Mouse (Mus musculus): ENCODE data around the gene Hunk.

Hunk gene

DNA sequence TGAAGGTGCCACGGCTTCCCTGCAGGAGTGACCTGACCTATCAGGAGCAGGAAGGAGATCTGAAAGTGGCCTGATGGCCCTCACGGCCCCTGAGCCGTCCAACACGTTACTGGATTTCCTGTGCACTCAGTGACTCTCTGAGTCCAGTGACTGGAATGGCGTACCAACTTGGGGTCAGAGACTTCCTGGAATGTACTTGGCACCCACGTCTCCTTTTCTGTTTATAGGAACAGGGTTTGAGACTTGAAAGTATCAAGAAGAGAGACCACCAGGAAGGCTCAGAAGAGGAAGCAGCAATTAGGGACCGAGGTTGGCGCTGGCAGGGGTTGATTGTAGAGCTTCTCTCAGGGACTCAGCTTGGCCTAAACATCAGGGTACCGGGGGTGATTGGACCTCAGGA lies 131.2 kb downstream of the Hunk start:
- DNase-seq = no peak

- no peak for DNase-seq
These were observed 132.4 kb downstream of the Hunk start for GRCm38 (mm10) chr16:90518232-90518631.

- no peak for DNase-seq
These were observed 133.0 kb downstream of the Hunk start for GRCm38 (mm10) chr16:90518732-90519295.

DNA sequence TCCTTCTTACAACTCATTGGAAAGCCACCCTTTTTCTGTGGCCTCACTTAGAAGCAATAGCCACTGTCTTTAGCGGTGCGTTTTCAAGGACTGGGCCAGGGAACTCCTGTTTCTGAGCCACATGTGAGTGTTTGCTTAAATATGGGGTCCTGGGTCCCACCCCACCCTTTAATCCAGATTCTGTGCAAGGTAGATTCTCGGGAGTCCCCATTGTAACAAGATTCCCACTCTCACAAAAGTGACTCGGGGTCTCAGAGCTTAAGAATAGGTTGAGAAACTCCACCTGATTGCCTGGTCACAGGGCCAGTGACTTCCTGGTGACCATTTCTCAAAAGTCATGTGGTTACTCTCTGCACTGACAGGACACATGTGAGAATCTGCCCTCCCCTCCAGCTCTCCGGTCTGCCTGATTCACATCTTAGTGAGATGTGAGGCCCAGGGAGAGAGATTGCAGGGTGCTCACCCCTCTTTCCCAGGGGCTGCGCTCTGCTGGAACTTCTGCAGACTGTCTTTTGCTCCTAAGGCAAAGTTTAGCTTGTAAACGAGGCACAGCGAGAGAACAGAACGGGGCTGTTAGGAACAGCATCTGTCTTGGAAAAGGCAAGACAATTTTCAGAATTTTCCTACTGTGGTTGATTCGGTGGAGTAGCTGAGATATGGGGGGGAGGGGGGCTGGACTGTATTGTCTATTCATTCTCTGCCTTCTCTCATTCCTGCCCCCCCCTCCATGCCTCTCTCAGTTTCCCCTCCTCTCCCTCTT lies 135.6 kb downstream of the Hunk start:
- no peak for DNase-seq

GRCm38 (mm10) chr16:90521951-90522255 lies 136.1 kb downstream of the Hunk start:
- no peak for DNase-seq

DNA sequence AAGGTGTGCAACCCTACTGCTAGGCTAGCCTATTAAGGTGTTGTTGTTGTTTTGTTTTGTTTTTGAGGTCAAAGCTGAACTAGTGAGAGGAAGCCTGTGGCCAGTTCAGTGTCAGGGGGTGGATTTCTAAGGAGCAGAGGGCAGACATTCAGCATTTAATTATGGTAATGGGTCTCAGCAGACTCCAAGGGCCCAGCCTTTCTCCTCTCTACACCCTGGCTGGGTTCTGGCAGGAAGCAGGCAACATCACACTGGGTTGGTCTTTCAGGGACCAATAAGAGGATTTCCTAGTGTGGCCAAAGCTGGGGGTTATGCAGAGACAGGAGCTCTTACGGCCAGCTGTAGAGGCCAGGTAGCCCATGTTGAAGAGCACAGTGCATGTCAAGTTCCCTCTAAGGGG lies 136.8 kb downstream of the Hunk start:
- DNase-seq = no peak

DNA sequence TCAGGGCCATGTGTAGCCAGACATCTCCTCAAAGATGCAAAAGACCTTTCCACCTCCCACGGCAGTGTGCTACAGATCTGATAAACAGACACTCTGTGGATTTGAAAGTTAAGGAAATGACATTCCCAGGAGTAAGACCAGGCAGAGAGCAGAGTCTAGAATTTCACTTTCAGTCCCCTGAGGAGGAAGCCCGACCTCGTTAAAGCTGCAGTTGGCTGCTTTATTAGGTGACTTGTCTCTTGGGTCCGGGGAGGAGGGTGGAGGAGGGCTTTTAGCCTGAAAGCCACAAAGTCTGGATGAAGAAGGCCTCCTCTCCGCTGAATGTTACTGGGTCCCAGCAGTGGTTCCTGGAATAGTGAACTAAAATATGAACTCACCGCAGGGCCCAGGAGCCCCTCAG lies 137.6 kb downstream of the Hunk start:
- no peak for DNase-seq

DNA sequence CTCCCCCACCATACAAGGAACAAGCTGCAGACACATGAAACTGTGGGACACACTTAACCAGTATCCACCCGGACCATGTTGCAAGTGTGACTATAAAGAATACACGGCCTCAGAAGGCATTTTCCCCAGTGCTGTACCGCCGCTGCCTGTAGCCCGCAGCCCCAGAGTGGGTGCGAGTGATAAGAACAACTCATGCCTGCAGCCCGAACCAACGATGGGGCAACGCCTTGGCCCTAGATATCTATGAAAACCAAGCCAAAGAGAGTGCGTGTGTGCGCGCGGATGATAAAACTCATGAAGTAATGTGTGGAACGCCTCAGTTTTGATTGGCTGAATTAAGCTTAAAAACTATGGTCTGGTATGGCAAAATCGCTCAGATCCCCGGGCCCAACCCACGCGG lies 138.1 kb downstream of the Hunk start:
- no peak for DNase-seq

DNA sequence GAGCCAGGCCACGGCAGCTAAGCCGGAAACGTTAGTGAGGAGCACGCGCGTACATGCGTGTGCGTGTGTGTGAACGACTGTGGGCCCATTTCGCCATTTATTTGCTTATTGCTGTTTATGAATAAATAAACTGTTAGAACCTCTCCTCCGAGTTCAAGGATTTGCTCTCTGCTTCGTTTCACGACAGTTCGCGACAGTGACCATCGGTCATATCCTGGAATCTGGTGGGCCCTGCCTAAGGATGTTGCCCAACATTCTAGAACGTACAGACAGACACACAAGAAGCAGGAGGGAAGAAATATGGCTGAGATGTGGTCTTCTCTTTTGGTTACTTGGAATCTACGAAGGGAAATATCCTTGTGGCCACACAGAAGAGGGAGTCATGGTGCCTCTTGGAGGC lies 138.6 kb downstream of the Hunk start:
- DNase-seq = no peak

DNA sequence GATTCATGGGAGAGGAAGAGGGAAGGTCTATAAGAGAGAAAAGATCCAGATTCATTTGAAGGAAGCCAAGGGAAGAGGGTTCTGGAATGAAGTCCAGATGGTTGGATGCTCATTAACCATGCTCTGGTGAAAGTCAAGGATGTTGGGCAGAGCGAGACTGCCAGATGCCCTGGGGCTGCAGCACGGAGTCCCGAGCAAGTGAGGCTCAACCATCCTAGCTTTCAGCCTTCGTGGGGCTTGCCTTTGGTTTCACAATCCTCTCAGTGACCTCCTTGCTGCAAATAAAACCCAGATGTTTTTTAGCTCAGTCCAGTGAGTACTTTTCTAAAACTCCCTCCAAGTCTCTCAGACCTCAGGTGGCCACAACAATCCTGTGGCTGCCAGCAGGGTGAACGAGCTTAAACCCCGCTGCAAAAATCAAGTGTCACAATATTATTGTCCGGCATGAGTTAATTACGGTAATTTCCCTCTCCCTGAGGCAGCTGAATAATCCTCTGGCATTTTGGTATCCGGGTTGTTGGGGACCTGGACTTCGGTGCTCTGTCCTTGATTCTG lies 147.4 kb downstream of the Hunk start:
- no peak for DNase-seq

GRCm38 (mm10) chr16:90534591-90534990 lies 148.8 kb downstream of the Hunk start:
- DNase-seq = no peak

GRCm38 (mm10) chr16:90538926-90539325 lies 153.1 kb downstream of the Hunk start:
- DNase-seq = no peak

- DNase-seq = no peak
These were observed 155.4 kb downstream of the Hunk start for GRCm38 (mm10) chr16:90541191-90541590.

GRCm38 (mm10) chr16:90542383-90542782 lies 156.6 kb downstream of the Hunk start:
- no peak for DNase-seq

GRCm38 (mm10) chr16:90544175-90544574 lies 158.4 kb downstream of the Hunk start:
- DNase-seq = no peak

DNA sequence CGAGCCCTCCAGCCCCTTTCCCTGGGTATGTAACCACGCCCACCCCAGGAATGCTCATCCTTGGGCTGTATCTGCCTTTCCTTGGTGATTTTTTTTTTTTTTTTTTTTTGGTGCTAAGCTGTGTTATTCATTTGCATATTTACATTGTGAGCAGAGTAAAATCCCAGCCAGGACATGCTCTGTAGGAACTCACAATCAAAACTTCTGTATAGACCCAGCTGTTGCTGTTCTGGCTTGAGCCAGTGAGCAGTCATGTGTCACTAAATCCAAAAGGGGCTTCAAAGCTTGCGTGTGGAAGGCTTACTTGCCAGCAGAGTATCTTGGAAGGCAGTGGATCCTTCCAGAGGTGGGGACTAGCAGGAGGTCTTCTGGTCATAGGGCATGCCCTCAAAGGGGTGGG lies 159.7 kb downstream of the Hunk start:
- no peak for DNase-seq

DNA sequence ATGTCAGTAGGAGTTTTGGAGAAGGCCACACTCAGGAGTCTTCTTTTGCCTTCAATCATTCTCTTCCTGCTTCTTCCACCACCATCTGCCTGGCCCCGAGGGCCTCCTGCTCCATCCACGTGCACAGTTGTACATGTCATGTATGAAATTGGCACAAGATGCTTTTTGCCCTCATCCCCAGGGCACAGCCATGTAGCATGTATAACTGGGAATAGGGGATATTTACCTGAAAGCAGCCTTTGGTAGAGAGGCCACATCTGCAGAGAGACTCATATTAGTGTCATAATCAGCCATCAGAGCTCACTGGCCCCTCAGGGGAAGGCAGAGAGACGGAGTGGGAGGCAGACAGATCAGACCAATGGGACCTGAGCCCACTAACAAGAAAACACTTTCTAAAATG lies 160.8 kb downstream of the Hunk start:
- no peak for DNase-seq

- DNase-seq = no peak
These were observed 162.2 kb downstream of the Hunk start for GRCm38 (mm10) chr16:90547996-90548395.
